Mouse (Mus musculus) heart, embryonic 14.5 days (tissue): ENCODE data around the gene Stpg4. TPM values are rescaled to one million over a fixed set of nuclear protein-coding genes. Genes with fewer than 3 reads are reported as not detected.

Experiments
- ATAC-seq: fragments of 200-750 bp; cut with Nextera tagmentation; 2 replicates; pipeline ENCODE4 v1.8.0; 2017; ENCODE audit warnings: low read depth, moderate TSS enrichment; ENCODE audit not compliant: insufficient number of reproducible peaks, insufficient read depth, low FRiP score
- H3K27ac ChIP-seq, 2 experiments: fragments of 200-500 bp in 1 of 2; fragments of 300-500 bp in 1 of 2; sonication (generic) in 1 of 2; replicated peaks in 1 of 2; 2 replicates each; pipeline ENCODE4 v1.5.1; 2012 to 2014; ENCODE audit warnings: low read depth in 2 of 2, low read length in 2 of 2, control low read depth in 1 of 2, mild to moderate bottlenecking in 1 of 2, mixed read lengths in 1 of 2; ENCODE audit not compliant: control insufficient read depth in 1 of 2, insufficient read depth in 1 of 2
- H3K27me3 ChIP-seq: fragments of 300-500 bp; sonication (generic); 2 replicates; pipeline ENCODE4 v1.6.1; 2014; ENCODE audit warnings: mild to moderate bottlenecking, low read length, control low read depth; ENCODE audit not compliant: control insufficient read depth, insufficient read depth
- H3K36me3 ChIP-seq: fragments of 300-500 bp; sonication (generic); 2 replicates; pipeline ENCODE4 v1.6.1; 2014; ENCODE audit warnings: mild to moderate bottlenecking, control low read depth, low read length, mixed read lengths; ENCODE audit not compliant: control insufficient read depth, insufficient read depth
- H3K4me1 ChIP-seq, 2 experiments: fragments of 200-500 bp in 1 of 2; fragments of 300-500 bp in 1 of 2; sonication (generic) in 1 of 2; 2 replicates each; pipeline ENCODE4 v1.6.1; 2012 to 2014; ENCODE audit warnings: low read length in 2 of 2, control low read depth in 1 of 2, mixed read lengths in 1 of 2; ENCODE audit not compliant: control insufficient read depth in 2 of 2, insufficient read depth in 2 of 2
- H3K4me2 ChIP-seq: fragments of 300-500 bp; sonication (generic); 2 replicates; pipeline ENCODE4 v1.6.1; 2014; ENCODE audit warnings: mild to moderate bottlenecking, low read length
- H3K4me3 ChIP-seq, 2 experiments: fragments of 200-500 bp in 1 of 2; fragments of 300-500 bp in 1 of 2; sonication (generic) in 1 of 2; 2 replicates each; pipeline ENCODE4 v1.5.1; 2012 to 2014; ENCODE audit warnings: low read length in 2 of 2, mild to moderate bottlenecking in 2 of 2, control low read depth in 1 of 2, low read depth in 1 of 2, moderate library complexity in 1 of 2; ENCODE audit not compliant: control insufficient read depth in 1 of 2, insufficient read depth in 1 of 2
- H3K9ac ChIP-seq: fragments of 300-500 bp; sonication (generic); 2 replicates; pipeline ENCODE4 v1.6.1; 2014; ENCODE audit warnings: mild to moderate bottlenecking, low read length
- H3K9me3 ChIP-seq: fragments of 300-500 bp; sonication (generic); 2 replicates; pipeline ENCODE4 v1.6.1; 2016; ENCODE audit warnings: low read length, control low read depth; ENCODE audit not compliant: control insufficient read depth
- WGBS: fragments of 180-500 bp; shearing (Covaris S2); extraction: QIAGEN DNeasy Blood & Tissue Kit; methylation state at CpG from one replicate; pipeline ENCODE4 v1.1.7; 2014; 5-methylcytosine and 5-hydroxymethylcytosine counted together
- polyA plus RNA-seq: library from polyadenylated mRNA; unstranded; fragments of >200 nt; fragmentation: Nextera tagmentation; extraction: Ambion mirVana; gene quantifications from 2 replicates; pipeline ENCODE4 v1.2.1, GENCODE M21; 2014

The Stpg4 gene
- polyA plus RNA-seq, 1 experiment from 2014 or later: not detected

DNA sequence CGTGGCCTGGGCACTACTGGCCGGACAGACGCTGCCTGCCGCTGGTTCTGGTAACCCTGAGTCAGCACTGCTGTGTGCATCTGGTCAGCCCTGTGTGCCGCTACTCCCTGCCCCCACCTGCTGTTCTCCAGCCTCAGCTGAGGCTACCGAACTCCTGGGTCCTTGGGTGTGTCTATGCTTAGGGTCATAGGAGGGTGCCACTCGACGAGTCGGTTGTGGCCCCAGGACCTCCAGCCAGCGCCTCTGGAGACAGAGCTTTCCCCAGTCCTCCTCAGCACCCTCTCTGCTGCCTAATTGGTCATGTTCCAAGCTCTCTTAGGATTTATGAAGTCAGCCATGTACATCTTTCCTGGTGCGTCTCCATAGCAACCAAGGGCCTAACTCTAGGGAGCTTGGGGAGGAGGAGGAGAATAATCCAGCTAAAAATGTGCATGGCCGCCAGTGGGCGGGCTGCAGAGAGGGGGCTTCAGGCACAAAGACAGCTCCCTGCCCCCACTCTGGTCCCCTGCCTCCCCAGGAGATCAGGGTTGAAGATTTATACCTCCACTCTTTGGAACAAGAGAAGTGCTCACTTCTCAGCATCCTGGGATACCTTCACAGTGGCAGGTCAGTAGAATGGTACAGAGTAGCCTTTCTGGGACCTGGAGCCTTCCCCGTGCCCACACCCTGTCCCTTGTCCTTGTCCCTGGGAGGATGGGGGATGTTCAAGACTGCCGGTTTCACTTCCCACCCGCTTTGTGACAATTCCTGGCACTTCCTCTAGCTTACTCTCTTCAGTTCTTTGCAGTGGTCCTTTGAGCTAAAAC, 49.0 kb downstream of the Stpg4 start:
- WGBS: 75% methylated on average over 16 of the region's 16 CpGs
- Histone ChIP-seq H3K4me2 (no peak overlapping the region), H3K27me3 (no peaks in the 10 kb centered on the region), H3K9ac (no peak overlapping the region), H3K36me3 (no peaks in the 10 kb centered on the region), H3K27ac (no peak overlapping the region), H3K4me1 (peaks cover 27 to 34% of the 10 kb centered on the region in 2 experiments), H3K4me3 (no peak overlapping the region), H3K9me3 (no peaks in the 10 kb centered on the region)
- no peak for ATAC-seq

DNA sequence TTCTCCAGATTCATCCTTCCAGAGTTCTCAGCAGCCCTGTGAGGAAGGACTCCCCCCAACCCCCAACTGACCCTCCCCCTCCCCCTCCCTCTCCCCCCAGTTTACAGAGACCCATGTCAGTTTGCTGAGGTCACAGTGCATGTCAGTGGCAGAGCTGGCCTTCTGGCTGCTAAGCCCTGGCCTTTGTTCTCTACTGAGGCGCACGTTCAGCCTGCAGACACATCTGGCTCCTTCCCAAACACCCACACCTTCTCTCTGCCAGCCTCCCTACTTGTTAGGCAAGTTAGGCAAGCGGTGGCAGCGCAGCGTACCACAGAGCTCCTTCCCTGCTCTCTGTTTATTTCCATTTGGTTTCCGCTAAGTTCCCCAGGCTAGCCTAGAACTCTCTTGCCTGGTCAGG, 50.0 kb downstream of the Stpg4 start:
- no peaks in the 10 kb centered on the region for H3K9me3 ChIP-seq
- 72% methylated on average over 6 of the region's 6 CpGs for whole genome bisulfite sequencing

DNA sequence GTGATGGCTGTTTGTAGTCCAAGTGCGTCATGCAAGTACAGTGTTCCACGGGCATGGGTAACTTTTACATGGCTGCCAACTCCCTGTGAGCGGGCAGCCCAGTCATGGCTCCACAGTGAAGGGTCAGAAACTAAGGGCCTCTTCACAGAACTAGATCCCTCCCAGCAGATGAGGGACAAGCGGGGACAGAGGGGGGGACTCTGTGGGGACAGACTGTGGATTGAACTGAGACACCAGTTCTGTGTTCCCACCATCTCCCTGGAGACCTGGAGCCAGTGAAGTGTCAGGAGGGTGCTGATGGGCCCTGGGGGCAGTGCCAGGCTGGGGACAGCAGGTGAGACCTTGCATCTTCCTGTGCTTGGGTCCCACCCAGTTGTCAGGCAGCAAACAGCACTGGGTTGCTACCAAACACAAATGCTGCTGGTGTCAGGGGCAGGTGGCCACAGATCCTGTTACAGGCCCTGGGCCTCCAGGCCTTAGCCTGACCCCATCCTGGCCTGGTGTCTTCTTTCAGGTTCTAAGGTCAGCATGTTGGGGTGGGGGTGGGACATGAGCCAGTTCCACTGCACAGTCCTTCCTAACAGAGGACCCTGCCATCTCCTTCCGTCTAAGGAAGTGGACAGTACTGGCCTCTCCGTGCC, 50.6 kb downstream of the Stpg4 start:
- WGBS: 89% methylated on average over 6 of the region's 6 CpGs
- H3K36me3 ChIP-seq: no peaks in the 10 kb centered on the region
- no peaks in the 10 kb centered on the region for H3K27me3 ChIP-seq
- H3K9me3 ChIP-seq: no peaks in the 10 kb centered on the region
- H3K4me2 ChIP-seq: no peak overlapping the region
- peaks cover 27 to 34% of the 10 kb centered on the region in 2 experiments for H3K4me1 ChIP-seq
- H3K4me3 ChIP-seq: no peak overlapping the region
- ATAC-seq: no peak
- H3K9ac ChIP-seq: no peak overlapping the region
- peak overlapping the region in 1 of 2 experiments; percentile 68; a peak in 2 of 4 replicates for H3K27ac ChIP-seq

More for the DNA sequence above, 50.0 kb downstream of the Stpg4 start:
- Histone ChIP-seq H3K27ac (no peak overlapping the region), H3K4me3 (no peak overlapping the region), H3K4me2 (no peak overlapping the region), H3K9ac (no peak overlapping the region), H3K27me3 (no peaks in the 10 kb centered on the region), H3K36me3 (no peaks in the 10 kb centered on the region), H3K4me1 (peaks cover 27 to 34% of the 10 kb centered on the region in 2 experiments)
- no peak for ATAC-seq

DNA sequence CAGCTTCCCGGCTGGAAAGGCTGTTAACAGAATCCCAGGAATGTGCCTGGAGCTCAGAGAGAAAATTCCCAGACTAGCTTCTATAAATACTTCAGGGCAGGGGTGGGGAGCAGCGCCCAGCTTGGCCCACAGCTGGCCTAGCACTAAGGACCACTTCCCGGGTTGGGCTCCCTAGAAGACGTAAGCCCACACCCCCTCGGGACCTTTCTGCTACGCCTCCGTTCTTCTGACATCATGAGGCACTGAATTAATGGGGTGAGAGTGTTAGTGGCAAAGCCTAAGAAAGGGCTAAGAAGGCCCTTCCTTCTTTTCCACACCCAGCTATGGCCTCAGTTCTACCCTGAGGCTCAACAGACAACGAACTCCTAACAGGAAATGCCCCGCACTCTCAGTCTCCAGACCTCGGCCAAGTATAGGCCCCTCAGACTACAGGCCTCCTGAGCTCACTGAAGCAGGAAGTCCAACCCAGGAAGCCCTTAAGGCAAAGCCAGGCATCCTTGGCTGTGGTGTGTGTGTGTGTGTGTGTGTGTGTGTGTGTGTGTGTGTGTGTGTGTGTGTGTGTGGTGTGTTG, 51.5 kb downstream of the Stpg4 start:
- H3K9ac ChIP-seq: no peak overlapping the region

DNA sequence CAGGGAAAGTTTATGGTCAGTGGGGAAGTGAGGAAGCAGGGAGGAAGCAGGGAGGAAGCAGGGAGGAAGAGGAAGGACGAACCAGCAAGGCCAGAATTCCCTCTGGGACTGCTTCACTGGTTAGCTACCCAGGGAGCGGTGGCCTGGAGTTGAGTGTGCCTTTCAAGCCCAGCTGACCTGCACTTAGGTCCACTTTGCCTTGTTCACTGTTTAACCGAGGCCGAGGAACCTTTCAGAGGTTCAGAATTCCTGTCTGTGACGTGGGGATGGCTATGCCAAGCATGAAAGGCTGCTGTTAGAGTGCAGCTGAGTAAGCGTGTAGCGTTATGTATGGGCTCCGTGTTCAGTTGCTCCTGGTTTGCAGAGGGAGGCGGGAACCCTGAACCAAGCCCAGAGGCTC, 54.2 kb downstream of the Stpg4 start:
- H3K36me3 ChIP-seq: no peaks in the 10 kb centered on the region
- H3K27ac ChIP-seq: no peak overlapping the region
- H3K4me1 ChIP-seq: peaks cover 24 to 27% of the 10 kb centered on the region in 2 experiments
- H3K27me3 ChIP-seq: no peaks in the 10 kb centered on the region
- ATAC-seq: no peak
- no peak overlapping the region for H3K4me3 ChIP-seq
- WGBS: 88% methylated on average over 9 of the region's 9 CpGs
- no peak overlapping the region for H3K9ac ChIP-seq
- H3K9me3 ChIP-seq: no peaks in the 10 kb centered on the region
- no peak overlapping the region for H3K4me2 ChIP-seq

More for the DNA sequence above, 51.5 kb downstream of the Stpg4 start:
- no peaks in the 10 kb centered on the region for H3K36me3 ChIP-seq
- WGBS: 12% methylated on average over 10 of the region's 10 CpGs
- H3K4me3 ChIP-seq: no peak overlapping the region
- H3K27me3 ChIP-seq: no peaks in the 10 kb centered on the region
- H3K4me1 ChIP-seq: peaks cover 27 to 34% of the 10 kb centered on the region in 2 experiments
- H3K4me2 ChIP-seq: no peak overlapping the region
- H3K27ac ChIP-seq: peak overlapping the region; percentile 68 to 75
- H3K9me3 ChIP-seq: no peaks in the 10 kb centered on the region
- peak; percentile 27; the same call in 1 of the 2 replicates for ATAC-seq

DNA sequence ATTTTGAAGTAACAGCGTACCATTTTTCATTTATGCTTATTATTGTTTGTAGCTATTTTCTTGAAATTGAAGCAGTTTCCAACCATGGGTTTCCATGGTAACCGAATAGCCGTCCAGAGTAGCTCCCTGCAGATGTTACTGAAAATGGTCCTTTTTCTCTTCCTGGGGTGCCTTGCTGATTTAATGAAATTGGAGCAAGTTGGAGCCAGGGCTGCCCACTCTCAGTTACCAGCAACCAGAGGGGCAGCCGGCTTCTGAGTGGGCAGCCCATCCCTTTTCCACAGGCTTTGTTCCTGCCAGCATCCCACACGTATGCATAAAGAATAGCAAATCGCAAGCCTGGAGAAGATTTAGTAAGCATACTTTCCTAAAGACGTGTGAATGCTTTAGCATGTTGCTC, 55.4 kb downstream of the Stpg4 start:
- WGBS: 89% methylated on average over 7 of the region's 7 CpGs
- no peaks in the 10 kb centered on the region for H3K36me3 ChIP-seq
- no peaks in the 10 kb centered on the region for H3K9me3 ChIP-seq
- H3K9ac ChIP-seq: no peak overlapping the region
- no peak overlapping the region for H3K4me2 ChIP-seq
- H3K4me1 ChIP-seq: peaks cover 28 to 29% of the 10 kb centered on the region in 2 experiments
- no peak overlapping the region for H3K4me3 ChIP-seq
- no peak for ATAC-seq
- H3K27me3 ChIP-seq: no peaks in the 10 kb centered on the region
- no peak overlapping the region for H3K27ac ChIP-seq

DNA sequence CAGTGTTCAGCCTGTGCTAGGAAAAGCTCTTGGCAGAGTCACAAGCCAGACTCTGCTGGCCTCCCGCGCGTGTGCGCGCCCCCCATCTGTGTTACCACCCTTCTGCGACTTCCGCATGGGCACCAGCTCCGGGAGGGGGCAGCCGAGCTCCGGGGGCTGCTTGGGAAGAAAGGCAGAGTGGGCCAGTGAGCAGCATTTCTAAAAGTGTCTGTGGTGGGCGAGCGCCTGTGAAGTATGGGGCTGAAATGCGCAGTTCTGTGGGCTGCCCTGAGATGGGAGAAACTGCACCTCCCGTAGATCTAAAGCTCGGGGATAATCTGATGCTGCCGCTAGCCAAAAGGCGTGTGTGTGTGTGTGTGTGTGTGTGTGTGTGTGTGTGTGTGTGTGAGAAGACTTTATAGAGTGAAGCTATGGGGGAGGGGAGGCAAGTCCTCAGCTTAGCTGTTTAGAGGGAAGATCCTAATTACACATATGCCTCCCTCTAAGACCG, 58.2 kb downstream of the Stpg4 start:
- Histone ChIP-seq H3K27ac (no peak overlapping the region), H3K4me2 (no peak overlapping the region), H3K36me3 (no peaks in the 10 kb centered on the region), H3K4me1 (peaks cover 29 to 32% of the 10 kb centered on the region in 2 experiments), H3K9ac (no peak overlapping the region), H3K4me3 (no peak overlapping the region), H3K9me3 (no peaks in the 10 kb centered on the region), H3K27me3 (no peaks in the 10 kb centered on the region)
- ATAC-seq: no peak
- WGBS: 77% methylated on average over 18 of the region's 18 CpGs
